Mouse (Mus musculus): ENCODE measurements around the gene Mgat3. TPM values are rescaled to one million over a fixed set of nuclear protein-coding genes. Genes with fewer than 3 reads are reported as not detected.

Gene Mgat3
- total RNA-seq, 2 experiments from 2014 or later, result not detected

DNA sequence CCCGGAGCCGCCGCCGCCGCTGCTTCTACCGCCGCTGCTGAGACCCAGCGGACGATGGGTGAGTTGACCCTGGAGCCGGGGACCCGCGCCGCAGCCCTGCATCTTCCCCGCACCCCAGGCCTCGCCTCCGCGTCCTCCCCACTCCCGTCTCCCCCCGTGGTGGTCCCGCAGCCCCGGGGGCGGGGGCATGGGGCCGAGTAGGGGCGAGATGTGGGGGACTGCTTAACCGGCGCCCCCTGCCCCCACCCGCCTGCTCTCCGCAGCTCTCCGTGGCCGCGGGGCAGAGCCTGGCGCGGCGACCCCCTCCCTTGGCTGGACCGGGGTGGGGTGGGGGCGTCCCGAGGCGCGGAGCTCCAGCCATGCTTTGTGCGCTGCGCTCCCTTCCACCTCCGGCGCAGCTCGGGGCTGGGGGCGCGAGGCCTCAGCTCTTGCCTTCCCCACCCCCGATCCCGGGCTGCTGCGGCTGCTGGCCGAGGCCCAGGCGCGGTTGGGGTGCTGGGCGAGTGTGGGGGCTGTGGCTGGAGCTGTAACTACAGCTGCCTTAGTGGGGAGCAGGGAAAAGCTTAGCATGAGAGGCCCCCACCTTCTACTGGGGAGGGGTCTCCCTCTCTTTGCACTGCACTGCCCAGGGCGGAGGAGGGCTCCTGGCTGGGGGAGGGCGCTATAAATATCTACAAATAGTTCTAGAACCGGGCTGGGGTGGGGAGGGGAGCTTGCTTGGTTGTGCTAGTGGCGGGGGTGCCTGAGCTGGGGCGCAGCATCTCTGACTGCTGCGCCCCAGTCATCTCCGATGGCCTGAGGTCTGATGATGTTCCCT is 468 bp downstream of the Mgat3 start:
- no peak for ATAC-seq (replicated peaks; ENCODE audit: low FRiP score, poor library complexity, severe bottlenecking)

DNA sequence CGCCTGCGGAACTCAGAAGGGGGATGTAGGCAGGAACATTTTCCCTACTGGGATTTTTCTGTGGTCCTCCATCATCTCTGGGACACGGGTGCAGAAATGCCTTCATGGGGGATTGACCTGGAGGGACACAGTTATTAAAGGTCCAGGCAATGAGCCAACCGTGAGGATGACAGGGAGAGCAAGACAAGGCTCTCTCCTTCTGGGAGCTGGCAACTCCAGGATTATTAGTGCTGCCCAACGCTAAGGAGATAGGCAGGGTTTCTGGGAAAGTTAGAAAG is 1.0 kb downstream of the Mgat3 start:
- no peak for ATAC-seq (replicated peaks; ENCODE audit: low FRiP score, poor library complexity, severe bottlenecking)

DNA sequence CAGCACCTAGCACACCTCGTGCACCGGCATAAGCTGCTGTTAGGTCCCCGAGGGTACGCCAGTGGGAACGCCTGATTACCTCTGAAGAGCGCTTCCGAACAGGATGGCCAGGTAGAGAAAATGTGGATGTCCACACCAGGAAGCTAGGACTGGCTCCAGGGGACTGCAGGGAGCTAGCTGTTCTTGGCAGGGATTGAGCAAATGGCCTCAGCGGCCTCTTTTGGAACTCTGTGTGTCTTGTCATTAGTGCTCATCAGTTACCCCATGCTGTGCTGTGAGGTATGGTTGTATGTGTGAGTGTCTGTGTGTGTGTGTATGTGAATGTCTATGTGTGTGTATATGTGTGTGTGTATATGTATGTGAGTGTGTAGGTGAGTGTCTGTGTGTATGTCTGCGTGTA is 1.8 kb downstream of the Mgat3 start:
- ATAC-seq (replicated peaks; ENCODE audit: low FRiP score, poor library complexity, severe bottlenecking), result no peak

DNA sequence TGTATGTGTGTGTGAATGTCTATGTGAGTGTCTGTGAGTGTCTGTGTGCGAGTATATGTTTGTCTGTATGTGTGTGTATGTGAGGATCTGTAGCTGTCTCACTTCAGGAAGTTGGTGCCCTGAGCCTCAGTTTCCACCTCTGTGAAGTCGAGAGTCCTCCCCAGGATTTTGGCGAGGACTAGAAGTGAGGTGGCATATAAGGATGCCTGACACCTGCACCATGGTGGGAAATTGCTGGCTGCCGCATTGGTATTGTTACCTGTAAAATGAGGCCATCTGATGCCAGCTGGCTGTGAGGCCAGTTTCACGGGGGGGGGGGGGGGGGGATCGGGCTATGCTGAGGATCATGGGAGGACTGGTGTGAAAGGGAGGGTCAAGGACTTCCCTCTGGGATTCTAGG is 2.2 kb downstream of the Mgat3 start:
- no peak for ATAC-seq (replicated peaks; ENCODE audit: low FRiP score, poor library complexity, severe bottlenecking)

DNA sequence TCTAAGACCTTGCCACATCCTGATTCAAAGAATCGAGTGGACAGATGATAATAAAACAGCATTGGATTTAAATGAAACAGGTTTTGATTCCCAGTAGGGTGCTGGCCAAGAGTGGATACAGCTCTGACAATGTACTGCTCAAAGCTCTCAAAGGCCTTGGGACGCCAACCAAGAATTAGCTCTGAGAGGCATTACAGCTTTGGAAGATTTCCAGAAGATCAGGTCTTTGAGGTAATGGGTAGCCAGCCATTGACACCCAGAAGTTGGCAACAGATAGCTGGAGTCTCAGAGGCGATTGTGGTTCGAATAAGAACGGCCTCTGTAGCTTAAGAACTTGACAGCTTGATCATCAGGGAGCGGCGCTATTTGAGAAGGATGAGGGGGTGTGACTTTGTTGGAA is 8.0 kb downstream of the Mgat3 start:
- ATAC-seq (replicated peaks; ENCODE audit: low FRiP score, poor library complexity, severe bottlenecking), result no peak

DNA sequence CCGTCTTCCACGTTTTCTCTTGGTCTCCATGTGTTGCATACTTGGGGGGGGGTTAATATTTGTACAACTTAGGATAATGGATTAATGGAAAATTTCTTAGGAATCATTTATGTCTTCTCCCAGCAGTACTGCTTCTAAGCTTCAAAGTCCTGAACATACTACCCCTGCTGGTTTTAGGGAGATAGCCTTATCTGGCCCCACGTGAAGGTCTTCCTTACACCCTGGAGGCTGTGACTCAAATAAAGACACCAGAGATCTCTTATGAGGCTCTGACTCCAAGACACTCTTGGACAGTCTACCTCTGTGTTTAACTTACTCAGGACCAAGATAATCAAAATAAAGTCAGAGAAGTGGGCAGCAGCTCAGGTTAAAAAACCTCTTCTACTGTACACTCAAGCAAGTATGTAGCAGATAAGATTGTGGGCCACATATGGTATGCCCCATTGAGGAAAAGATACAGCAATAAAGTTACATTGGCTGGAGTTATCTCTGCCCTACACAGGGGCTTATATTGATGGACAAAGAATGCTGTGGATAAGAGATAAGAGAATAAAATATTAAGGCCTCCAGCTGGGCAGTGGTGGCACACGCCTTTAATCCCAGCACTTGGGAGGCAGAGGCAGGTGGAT is 8.7 kb downstream of the Mgat3 start:
- peak; percentile 48; the same call in 1 of the 2 replicates for ATAC-seq (replicated peaks; ENCODE audit: low FRiP score, poor library complexity, severe bottlenecking)

DNA sequence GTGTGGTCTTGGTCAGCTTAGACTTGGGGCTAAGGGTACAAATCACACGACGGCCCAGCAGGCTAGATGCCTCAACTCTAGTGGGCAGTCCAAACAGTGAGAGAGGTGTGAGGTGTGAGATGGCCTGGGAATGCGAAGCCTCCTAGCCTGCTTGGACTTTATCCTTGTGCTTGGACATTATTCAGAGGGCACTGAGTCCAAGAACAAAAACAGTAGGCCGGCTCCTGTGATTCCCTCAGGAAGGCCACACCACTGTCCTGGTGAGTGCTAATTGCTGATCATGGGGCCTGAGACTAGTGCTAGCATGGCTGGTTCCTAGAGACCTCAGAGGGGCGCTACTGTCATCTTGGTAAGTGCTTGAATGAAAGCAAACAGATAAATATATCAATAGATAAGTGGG is 15.4 kb downstream of the Mgat3 start:
- no peak for ATAC-seq (replicated peaks; ENCODE audit: low FRiP score, poor library complexity, severe bottlenecking)

DNA sequence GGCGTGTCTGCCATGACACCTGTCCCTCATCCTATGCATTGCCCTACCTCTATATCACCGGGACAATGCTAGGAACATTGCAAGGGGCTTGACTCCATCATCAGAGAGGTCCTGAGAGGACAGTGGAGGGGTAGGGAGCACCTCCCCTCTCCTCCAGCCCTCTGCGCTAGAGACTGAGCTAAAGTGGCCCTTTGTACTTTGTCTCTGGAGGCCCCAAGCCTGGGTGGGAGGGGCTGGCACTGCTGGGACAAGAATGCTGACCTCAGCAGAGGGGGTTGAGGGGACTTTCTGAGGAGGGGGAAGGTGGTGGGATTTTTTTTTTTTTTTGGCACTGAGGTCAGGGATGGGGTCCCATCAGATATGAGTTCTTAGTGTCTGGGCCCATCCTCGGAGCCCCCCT is 16.6 kb downstream of the Mgat3 start:
- ATAC-seq (replicated peaks; ENCODE audit: low FRiP score, poor library complexity, severe bottlenecking), result no peak

DNA sequence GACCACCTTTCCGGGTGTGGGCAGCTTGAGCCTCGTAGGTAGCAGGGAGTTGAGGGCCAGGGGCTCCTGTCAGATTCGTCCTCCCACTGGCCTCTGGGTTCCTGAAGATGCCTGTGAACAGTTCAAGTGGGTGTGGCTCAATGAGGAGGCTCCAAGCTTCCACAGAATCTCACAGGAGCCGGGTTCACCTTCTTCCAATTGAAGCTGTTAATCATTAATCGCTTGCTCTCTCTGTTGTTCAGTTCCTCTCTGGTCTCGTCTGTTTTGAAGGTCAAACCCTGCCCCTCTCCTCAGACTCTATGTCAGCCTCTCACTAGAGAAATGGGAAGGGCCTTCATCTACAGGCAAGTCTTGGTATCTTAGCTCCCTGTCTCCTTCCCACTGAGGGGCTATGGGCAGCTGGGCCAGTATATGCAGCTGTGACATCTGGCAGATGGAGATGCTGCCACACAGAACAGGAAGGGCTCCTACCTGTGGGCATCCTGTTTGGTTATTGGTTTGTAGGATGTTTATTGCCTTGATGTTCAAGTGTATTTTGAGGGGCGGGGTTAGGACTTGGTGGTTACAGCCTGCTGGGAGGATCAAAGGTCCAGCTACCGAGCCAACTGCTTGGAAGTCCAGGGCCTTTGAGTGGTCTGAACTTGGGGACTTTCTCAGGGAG is 18.2 kb downstream of the Mgat3 start:
- ATAC-seq (replicated peaks; ENCODE audit: low FRiP score, poor library complexity, severe bottlenecking), result no peak

DNA sequence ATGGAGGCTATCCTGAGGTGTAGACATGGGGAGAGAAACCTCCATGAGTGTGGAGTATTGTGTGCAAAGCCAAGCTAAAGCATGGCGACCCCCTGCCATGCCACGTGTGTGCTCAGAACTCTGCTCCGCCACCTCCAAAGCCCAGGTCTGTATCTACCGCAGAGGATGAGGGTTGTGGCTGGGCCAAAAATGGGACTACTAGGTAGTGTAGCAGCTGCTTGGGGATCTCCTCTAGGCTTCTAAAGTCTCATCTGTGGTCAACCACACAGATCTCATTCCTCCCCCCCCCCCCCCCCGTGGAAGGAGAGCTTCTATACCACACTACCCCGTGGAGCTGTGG is 18.7 kb downstream of the Mgat3 start:
- ATAC-seq (replicated peaks; ENCODE audit: low FRiP score, poor library complexity, severe bottlenecking), result no peak

DNA sequence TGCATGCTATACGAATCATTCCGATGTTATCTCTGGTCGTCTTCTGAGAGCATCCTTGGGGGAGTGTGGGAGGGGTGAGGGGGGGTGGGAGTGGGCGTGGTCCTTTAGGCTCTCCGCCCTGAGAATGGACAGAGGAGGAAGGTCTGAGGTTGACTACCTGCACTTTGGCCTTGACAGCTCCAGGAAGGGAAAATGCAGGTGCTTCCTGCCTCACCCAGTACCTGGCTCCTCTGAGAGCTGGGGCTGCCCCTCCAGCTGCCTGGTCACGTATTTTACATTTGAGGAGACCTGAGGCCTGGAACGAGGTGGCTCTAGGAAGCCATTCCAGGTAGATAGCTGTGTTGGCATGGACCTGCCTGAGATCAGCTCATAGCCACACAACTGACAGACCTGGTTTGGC is 19.3 kb downstream of the Mgat3 start:
- no peak for ATAC-seq (replicated peaks; ENCODE audit: low FRiP score, poor library complexity, severe bottlenecking)

DNA sequence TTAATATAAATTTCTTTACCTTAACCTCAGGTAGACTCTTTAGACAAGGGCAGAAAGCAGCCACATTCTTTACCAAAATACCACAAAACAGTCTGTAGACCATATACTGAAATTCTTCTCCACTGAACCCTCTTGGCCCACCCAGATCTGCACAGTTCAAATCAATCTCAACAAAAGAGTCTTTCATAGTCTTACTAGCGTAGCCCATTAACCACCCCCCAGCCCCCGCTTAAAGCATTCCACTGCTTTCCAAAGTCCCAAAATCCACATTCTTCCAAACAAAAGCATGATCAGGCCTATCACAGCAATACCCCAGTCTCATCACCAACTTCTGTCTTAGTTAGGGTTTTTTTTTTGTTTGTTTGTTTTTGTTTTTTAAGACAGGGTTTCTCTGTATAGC is 26.0 kb downstream of the Mgat3 start:
- ATAC-seq (replicated peaks; ENCODE audit: low FRiP score, poor library complexity, severe bottlenecking), result no peak

DNA sequence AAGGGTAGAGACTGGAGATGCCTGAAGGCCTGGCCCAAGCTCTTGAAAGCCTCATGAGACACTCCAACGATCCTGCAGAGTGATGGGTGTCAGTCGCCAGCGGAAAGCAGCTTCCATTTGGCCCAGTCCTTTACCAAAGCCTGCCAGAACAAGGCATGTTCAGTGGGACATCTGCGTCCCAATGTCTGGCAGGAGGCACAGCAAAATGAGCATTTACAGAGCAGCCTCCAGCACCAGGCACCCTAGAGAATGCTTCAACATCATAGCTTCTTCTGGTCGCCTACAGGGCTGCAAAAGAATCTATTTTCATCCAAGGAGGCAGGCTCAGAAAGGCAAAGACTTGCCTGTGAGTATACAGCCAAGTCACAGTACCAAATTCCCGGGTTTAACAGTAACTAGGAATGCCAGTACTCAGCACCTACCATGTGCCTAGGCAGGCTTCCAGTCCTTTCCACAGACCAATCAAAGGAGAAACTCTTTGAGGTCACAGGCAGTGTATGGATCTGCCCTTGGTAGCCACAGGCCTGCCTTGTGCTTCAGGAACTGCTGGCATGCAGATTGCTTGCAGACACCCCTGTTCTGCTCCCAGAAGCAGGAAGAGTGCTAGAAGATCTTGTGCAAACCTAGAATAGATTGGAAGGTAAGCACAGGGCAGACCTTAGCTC is 28.7 kb downstream of the Mgat3 start:
- ATAC-seq (replicated peaks; ENCODE audit: low FRiP score, poor library complexity, severe bottlenecking), result no peak

DNA sequence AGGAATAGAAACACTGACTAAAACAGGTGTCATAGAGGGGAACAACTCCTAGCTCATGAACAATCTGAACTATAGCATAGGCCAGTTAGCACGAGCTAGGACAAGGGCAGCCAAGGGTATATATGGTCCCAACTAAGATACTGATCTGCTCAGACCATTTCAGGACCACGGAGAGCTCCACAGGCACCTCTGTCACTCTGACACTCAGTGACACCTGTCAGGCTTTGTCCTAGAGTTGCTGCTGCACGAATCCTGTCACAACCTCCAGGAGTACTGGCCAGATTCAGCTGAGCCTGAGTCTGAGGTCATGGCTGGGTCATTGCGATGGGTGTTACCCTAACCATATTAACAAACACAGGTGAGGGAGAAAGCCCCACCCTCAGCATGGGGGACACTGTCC is 29.9 kb downstream of the Mgat3 start:
- no peak for ATAC-seq (replicated peaks; ENCODE audit: low FRiP score, poor library complexity, severe bottlenecking)

DNA sequence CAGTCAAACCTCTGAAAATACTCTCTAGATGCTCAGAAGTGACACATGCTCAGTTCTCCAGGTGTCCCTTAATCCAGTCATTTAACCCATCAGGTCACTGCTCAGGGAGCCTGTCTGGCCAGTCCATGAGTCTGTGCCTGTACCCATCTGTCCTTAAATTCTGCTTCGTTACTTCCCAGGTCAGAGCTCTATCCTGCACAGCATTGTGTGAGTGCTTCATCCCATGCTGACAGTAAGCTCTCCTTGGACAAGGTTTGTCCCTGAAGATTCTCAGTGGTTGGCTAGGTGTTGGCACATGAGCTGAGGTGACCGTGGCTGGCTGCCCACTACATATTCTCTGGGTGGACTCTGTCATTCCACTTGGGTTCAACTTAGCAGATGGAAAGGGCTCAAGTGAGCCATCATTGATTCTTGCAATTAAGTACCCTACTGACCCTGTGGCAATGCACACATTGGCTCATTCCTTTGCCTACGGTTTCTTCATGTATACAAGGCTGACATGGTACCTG is 32.6 kb downstream of the Mgat3 start:
- no peak for ATAC-seq (replicated peaks; ENCODE audit: low FRiP score, poor library complexity, severe bottlenecking)

DNA sequence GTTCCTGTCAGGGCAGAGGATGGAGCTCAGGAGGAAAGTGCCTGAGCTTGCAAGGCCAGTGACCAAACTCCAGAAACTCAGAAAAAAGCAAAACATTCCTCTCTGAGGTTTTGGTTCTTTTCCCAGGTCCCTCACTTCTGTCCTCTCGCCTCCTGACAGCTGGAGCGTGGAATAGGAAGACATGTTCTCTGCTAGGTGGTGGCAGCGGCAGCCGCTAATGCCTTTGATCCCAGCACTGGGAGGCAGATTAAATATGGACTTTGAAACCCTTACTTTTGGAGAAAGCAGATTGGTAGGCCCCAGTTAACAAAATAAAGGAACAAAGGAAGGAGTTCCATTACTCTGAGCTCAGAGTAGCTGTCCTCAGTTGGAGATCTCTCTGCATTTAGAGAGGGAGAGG is 34.9 kb downstream of the Mgat3 start:
- ATAC-seq (replicated peaks; ENCODE audit: low FRiP score, poor library complexity, severe bottlenecking), result no peak

DNA sequence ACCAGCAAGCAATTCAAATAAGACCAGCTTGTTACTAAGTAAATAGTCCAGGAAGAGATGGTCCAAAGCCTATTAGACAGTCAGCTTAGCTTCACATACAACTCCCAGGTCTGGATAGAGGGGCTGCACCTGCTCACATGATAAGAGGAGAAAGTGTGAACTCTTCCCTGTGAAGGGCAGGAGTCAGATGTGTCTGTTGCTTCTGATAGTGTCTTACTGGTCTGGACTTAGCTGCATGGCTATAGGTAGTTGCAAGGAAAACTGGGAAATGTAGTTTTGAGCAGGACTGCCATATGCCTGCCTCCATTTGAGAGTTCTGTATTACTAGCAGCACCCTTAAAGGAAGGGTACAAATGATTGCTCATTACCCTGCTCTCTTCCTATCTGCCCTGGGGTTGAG is 40.2 kb downstream of the Mgat3 start:
- ATAC-seq (replicated peaks; ENCODE audit: low FRiP score, poor library complexity, severe bottlenecking), result no peak

DNA sequence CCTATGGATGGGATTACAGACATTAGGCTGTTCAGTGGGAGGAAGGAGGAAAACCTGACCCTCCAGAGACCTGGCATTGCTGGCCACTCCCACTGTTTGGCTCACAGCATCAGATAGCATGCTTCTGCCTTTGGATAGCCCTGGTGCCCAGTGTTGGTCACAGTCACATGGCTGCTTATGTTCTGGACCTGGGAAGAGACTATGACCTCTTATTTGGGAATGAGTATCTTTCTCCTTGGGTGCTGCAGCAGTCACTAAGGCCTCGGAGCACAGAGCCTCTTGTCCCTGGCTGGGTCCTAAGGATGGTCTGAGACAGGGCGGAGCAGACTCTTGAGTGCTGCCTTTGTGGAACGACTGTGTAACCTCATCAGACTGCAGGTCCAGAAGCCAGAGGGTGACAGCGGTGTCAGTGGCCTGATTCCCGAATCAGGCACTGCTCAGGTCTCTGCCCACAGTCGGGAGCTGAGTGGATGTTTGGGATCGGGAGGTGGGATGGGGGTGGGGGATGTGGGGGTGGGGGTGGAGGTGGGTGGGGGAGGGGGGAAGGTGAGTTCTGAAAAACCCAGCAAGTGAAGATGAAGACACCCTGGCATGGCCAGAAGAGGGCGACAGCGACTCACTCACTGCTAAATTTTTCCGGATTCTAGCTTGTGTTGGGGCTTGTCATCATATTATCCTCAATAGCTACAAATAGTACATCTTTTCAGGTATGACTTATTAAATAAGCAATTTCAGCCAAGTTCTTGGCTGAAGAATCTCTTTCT is 42.4 kb downstream of the Mgat3 start:
- no peak for ATAC-seq (replicated peaks; ENCODE audit: low FRiP score, poor library complexity, severe bottlenecking)

DNA sequence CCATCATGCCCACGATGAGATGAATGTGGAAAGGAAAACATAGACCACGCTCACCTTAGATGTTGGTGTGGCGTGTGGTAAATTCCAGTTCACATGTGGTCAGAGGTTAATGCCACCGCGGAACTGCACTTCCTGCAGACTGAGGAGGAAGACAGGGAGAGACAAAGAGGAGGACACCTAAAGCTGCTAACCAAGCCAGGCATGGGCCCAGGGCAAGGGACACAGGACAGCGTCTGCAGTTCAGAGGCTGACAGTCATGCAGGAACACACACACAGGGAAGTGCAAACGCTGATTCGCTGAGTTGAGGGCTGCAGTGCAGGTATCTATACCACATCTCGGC is 42.9 kb downstream of the Mgat3 start:
- no peak for ATAC-seq (replicated peaks; ENCODE audit: low FRiP score, poor library complexity, severe bottlenecking)

DNA sequence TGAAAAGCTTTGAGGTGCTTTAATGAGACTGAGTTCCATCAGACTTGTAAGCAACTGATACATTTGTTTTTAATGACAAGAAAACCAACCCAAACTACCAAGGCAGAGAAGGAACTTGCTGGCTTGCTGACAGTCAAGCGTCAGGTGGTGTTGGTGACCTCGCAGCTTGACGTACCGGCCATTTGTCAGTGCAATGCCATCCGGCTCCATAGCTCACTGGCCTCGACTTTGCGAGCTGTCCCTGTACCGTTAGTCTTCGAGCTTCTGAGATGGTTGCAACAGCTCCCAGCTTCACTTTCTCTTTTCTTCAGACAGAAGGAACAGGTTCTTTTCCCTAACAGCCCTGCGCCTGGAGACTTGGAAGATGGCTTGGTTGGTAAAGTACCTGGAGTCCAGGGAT is 44.0 kb downstream of the Mgat3 start:
- no peak for ATAC-seq (replicated peaks; ENCODE audit: low FRiP score, poor library complexity, severe bottlenecking)

All from erythroblast, adult 5-6 weeks (primary cell).